Mouse (Mus musculus) liver, postnatal 0 days (tissue): ENCODE measurements around the gene Tnik. TPM values are rescaled to one million over a fixed set of nuclear protein-coding genes. Genes with fewer than 3 reads are reported as not detected.

ENCODE experiments used
- ATAC-seq: fragments of 200-750 bp; cut with Nextera tagmentation; 2 replicates; pipeline ENCODE4 v1.8.0; 2017; ENCODE audit warnings: mild to moderate bottlenecking, moderate library complexity
- DNase-seq: peaks from one replicate; pipeline ENCODE4 v3.0.0-alpha.2; 2016
- H3K27ac ChIP-seq: fragments of 300-500 bp; sonication (generic); 2 replicates; pipeline ENCODE4 v1.5.1; 2014; ENCODE audit warnings: antibody characterized with exemption, moderate library complexity, mild to moderate bottlenecking, low read depth
- H3K27me3 ChIP-seq: fragments of 300-500 bp; sonication (generic); 2 replicates; pipeline ENCODE4 v1.6.1; 2014; ENCODE audit warnings: low read length, control low read depth, mixed read lengths; ENCODE audit not compliant: insufficient read depth
- H3K36me3 ChIP-seq: fragments of 300-500 bp; sonication (generic); replicated peaks from 2 replicates; pipeline ENCODE4 v1.6.1; 2014; ENCODE audit warnings: mild to moderate bottlenecking, control low read depth, low read length, moderate library complexity, mixed read lengths; ENCODE audit not compliant: insufficient read depth
- H3K4me1 ChIP-seq: fragments of 300-500 bp; sonication (generic); 2 replicates; pipeline ENCODE4 v1.6.1; 2014; ENCODE audit warnings: antibody characterized with exemption, mild to moderate bottlenecking, control low read depth; ENCODE audit not compliant: insufficient read depth
- H3K4me2 ChIP-seq: fragments of 300-500 bp; sonication (generic); 2 replicates; pipeline ENCODE4 v1.6.1; 2014; ENCODE audit warnings: low read depth, mild to moderate bottlenecking, low read length, moderate library complexity, mixed read lengths
- H3K4me3 ChIP-seq: fragments of 300-500 bp; sonication (generic); 2 replicates; pipeline ENCODE4 v1.5.1; 2014; ENCODE audit warnings: low read depth, low read length
- H3K9ac ChIP-seq: fragments of 300-500 bp; sonication (generic); replicated peaks from 2 replicates; pipeline ENCODE4 v1.6.1; 2014; ENCODE audit warnings: mild to moderate bottlenecking, moderate library complexity
- H3K9me3 ChIP-seq: fragments of 300-500 bp; sonication (generic); 2 replicates; pipeline ENCODE4 v1.6.1; 2016; ENCODE audit warnings: mild to moderate bottlenecking, control low read depth, low read length, mixed read lengths
- CTCF ChIP-seq: sonication (generic); IDR thresholded peaks from 2 replicates; pipeline ENCODE4 v1.5.1; 2016; ENCODE audit warnings: antibody characterized with exemption, low read depth
- EP300 ChIP-seq: IDR thresholded peaks from 2 replicates; pipeline ENCODE4 v1.6.1; 2016; ENCODE audit warnings: antibody characterized with exemption, low read depth, mild to moderate bottlenecking
- WGBS: fragments of 180-500 bp; shearing (Covaris S2); extraction: QIAGEN DNeasy Blood & Tissue Kit; methylation state at CpG from one replicate; pipeline ENCODE4 v1.1.7; 2014; ENCODE audit not compliant: insufficient replicate concordance; 5-methylcytosine and 5-hydroxymethylcytosine counted together
- polyA plus RNA-seq: library from polyadenylated mRNA; unstranded; fragments of >200 nt; fragmentation: Nextera tagmentation; extraction: Ambion mirVana; gene quantifications from 2 replicates; pipeline ENCODE4 v1.2.1, GENCODE M21; 2015

The Tnik gene
- polyA plus RNA-seq, 1 experiment from 2014 or later: 1.0 TPM

DNA sequence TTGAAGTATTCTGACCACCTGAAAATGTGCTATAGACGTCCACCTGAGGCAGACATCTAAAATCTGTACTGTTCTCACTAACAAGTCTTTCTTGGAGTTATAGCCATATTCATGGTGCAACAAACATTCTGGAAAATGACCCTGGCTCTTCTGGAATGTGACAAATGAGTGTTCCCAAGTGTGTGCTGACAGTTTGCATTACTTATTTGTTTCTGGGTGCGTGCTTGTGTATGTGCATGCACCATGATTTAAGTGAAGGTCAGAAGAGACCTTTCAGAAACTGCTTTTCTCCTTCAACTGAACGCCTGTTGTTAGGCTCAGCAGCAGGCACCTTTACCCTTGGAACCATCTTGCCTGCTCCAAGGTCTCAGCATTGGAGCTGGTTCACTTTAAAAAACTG lies 43.8 kb downstream of the Tnik start:
- DNase-seq: no peak
- ATAC-seq: no peak
- Histone ChIP-seq H3K9ac (no peak overlapping the region), H3K27me3 (no peaks in the 10 kb centered on the region), H3K9me3 (no peaks in the 10 kb centered on the region), H3K4me1 (0 out of 2 replicates have a peak, but pooled peaks cover 2% of the 10 kb centered on the region), H3K4me2 (no peak overlapping the region), H3K27ac (no peak overlapping the region), H3K4me3 (no peak overlapping the region), H3K36me3 (no peaks in the 10 kb centered on the region)
- 80% methylated on average over 3 of the region's 3 CpGs for WGBS
- TF ChIP-seq EP300 (no peak), CTCF (no peak)

DNA sequence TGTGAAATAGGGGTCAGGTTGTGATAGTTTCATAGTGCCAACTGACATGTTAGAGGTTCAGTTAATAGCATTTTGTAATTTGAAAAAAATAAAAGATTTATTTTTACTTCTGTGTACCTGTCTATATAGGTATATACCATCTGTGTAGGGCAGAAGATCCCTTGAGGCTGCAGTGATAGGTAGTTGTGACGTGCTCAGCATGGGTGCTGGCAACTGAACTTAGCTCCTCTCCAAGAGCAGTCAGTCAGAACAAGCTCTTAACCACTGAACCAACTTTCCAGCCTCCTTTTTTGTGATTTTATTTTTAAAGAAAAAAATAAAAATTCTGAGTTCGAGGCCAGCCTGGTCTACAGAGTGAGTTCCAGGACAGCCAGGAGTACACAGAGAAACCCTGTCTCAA lies 51.4 kb downstream of the Tnik start:
- TF ChIP-seq EP300: no peak
- no peak for TF ChIP-seq CTCF
- Histone ChIP-seq H3K4me1 (no peaks in the 10 kb centered on the region), H3K27ac (no peak overlapping the region), H3K4me3 (no peak overlapping the region), H3K9me3 (no peaks in the 10 kb centered on the region), H3K4me2 (no peak overlapping the region), H3K9ac (no peak overlapping the region), H3K27me3 (no peaks in the 10 kb centered on the region), H3K36me3 (no peaks in the 10 kb centered on the region)
- ATAC-seq (no peak), DNase-seq (no peak)
- 70% methylated on average over 2 of the region's 2 CpGs for WGBS

DNA sequence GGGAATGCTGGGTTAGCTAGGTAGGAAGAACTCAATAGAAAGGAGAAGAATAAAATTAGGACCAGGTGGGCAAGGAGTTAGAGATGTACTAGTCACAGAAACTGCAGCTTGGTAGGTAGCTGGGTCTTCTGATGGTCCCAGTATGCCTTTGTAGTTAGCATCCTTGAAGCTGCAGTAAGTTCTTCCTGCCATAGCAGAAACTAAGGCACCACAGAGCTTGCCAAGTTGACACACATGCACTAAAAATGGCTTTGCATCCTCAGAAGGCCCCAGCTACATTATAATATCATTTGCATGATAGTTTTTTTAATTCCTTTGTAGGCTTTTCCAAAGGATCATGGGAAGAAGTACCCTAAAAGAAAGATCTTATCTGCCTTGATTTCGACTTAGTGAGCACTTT lies 54.3 kb downstream of the Tnik start:
- H3K9me3 ChIP-seq: no peaks in the 10 kb centered on the region
- H3K4me1 ChIP-seq: no peaks in the 10 kb centered on the region
- H3K27me3 ChIP-seq: no peaks in the 10 kb centered on the region
- no peak overlapping the region for H3K4me3 ChIP-seq
- 55% methylated on average over 1 of the region's 1 CpGs for WGBS
- H3K9ac ChIP-seq: no peak overlapping the region
- no peaks in the 10 kb centered on the region for H3K36me3 ChIP-seq
- ATAC-seq: no peak
- DNase-seq: no peak
- no peak overlapping the region for H3K4me2 ChIP-seq
- TF ChIP-seq CTCF: no peak
- no peak overlapping the region for H3K27ac ChIP-seq

DNA sequence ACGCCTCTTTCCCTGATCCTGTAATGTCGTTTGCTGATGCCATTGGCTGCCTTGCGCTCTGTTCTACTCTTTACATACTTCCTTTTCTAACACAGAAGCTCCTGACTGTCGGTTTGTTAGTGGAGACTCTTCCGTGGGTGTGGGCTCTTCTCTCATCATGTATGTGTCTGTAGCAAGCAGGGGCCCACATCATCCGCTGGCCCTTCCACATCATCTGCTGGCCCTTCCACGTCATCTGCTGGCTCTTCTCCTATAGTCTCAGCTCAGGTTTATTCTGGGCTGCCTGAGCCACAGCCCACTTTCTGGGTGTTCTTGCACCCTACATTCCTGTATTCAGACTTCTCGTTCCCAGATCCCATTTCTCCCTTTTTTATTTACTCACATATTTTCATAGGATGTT lies 58.6 kb downstream of the Tnik start:
- no peaks in the 10 kb centered on the region for H3K27me3 ChIP-seq
- no peak overlapping the region for H3K4me2 ChIP-seq
- H3K4me1 ChIP-seq: no peaks in the 10 kb centered on the region
- H3K9ac ChIP-seq: no peak overlapping the region
- no peaks in the 10 kb centered on the region for H3K36me3 ChIP-seq
- ATAC-seq (no peak), DNase-seq (no peak)
- H3K4me3 ChIP-seq: no peak overlapping the region
- 79% methylated on average over 8 of the region's 8 CpGs for WGBS
- no peak overlapping the region for H3K27ac ChIP-seq
- TF ChIP-seq EP300 (no peak), CTCF (no peak)
- H3K9me3 ChIP-seq: no peaks in the 10 kb centered on the region

DNA sequence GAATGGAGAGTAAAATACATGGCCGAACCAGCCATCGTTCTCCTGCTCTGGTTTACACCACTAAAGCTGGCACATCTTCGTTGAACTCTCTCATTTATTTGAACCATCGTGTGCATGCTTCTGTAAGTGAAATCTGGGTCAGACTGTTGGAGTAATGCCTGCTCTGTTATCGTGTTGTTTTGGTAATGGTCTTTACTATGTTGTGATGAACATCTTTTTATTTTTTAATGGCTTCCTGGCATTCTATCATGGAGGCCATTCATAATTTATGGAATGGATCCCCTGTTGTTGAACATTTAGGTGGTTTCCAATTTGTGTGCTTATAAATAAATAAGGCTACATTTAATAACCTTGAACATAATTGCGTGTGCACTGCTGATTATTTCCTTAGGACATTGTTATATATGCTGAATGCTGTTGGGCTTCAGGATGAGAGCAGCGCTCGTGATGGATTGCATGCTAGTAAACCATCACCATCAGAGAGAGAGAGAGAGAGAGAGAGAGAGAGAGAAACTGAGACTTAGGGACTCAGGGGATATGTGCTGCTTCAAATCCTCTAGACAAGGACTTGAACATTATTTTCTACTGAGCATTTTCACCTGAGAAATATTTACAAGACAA lies 62.7 kb downstream of the Tnik start:
- WGBS: 79% methylated on average over 8 of the region's 8 CpGs
- no peaks in the 10 kb centered on the region for H3K4me1 ChIP-seq
- H3K9ac ChIP-seq: no peak overlapping the region
- no peaks in the 10 kb centered on the region for H3K36me3 ChIP-seq
- no peaks in the 10 kb centered on the region for H3K9me3 ChIP-seq
- DNase-seq (no peak), ATAC-seq (no peak)
- H3K27ac ChIP-seq: no peak overlapping the region
- no peak overlapping the region for H3K4me3 ChIP-seq
- TF ChIP-seq EP300: no peak
- TF ChIP-seq CTCF: no peak
- no peak overlapping the region for H3K4me2 ChIP-seq
- H3K27me3 ChIP-seq: no peaks in the 10 kb centered on the region

DNA sequence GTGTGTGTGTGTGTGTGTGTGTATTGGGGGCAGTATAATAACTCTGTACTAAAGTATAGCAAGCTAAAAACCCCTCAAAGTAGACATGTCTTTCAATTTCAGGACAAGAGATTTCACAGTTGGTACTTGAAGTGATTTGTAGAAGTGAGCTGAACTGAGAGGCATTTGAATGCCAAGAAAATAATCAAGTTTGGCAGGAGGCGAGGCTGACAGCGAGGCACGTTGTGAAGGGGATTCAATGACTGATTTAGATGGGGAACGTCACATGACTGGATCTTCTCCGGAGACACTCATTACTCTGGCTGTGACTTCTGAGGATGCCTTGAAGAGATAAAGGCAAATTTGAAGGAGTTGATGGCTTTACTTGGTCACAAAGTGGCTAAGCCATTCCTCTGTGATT lies 69.3 kb downstream of the Tnik start:
- no peak for TF ChIP-seq EP300
- TF ChIP-seq CTCF: no peak
- H3K36me3 ChIP-seq: no peaks in the 10 kb centered on the region
- H3K9ac ChIP-seq: no peak overlapping the region
- H3K4me3 ChIP-seq: no peak overlapping the region
- no peaks in the 10 kb centered on the region for H3K9me3 ChIP-seq
- no peak overlapping the region for H3K27ac ChIP-seq
- H3K27me3 ChIP-seq: no peaks in the 10 kb centered on the region
- no peaks in the 10 kb centered on the region for H3K4me1 ChIP-seq
- no peak for ATAC-seq
- no peak overlapping the region for H3K4me2 ChIP-seq
- DNase-seq: no peak
- WGBS: 75% methylated on average over 5 of the region's 5 CpGs

DNA sequence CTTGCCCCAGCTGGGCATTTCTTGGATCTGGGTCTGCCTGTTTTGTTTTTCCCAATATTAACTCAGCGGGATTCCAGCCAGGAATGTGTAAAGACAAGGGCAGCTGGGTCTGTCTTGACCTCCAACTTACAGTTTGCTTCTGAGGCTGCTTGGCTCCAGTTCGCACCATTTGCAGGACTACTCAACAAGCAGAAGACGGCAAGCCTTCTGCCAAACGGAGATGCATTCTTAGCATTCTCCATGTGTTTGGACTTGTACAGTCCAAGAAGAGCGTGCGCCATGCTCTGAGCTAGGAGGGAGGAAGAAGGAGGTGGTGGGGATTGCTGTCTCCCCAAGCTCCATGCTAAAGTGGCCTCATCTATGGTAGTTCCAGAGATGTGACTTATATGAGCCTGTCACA lies 70.9 kb downstream of the Tnik start:
- no peak overlapping the region for H3K27ac ChIP-seq
- no peaks in the 10 kb centered on the region for H3K36me3 ChIP-seq
- DNase-seq (no peak), ATAC-seq (no peak)
- H3K4me3 ChIP-seq: no peak overlapping the region
- H3K9me3 ChIP-seq: no peaks in the 10 kb centered on the region
- WGBS: 73% methylated on average over 6 of the region's 6 CpGs
- H3K4me2 ChIP-seq: no peak overlapping the region
- H3K9ac ChIP-seq: no peak overlapping the region
- H3K4me1 ChIP-seq: no peaks in the 10 kb centered on the region
- TF ChIP-seq EP300 (no peak), CTCF (no peak)
- H3K27me3 ChIP-seq: no peaks in the 10 kb centered on the region
